Mouse (Mus musculus) CH12.LX (cell line): ENCODE measurements around the gene Prmt3. TPM values are rescaled to one million over a fixed set of nuclear protein-coding genes. Genes with fewer than 3 reads are reported as not detected.

ENCODE experiments used
- DNase-seq: peaks from one replicate; pipeline ENCODE4 v3.0.0-alpha.2; 2013; ENCODE audit errors: extremely low read depth
- H3K27ac ChIP-seq: 2 replicates; pipeline ENCODE4 v1.5.1; 2012; ENCODE audit warnings: low read depth, mild to moderate bottlenecking, control low read depth, moderate library complexity; ENCODE audit not compliant: insufficient read depth
- H3K27me3 ChIP-seq: replicated peaks from 2 replicates; pipeline ENCODE3; 2012; ENCODE audit warnings: inconsistent platforms
- H3K36me3 ChIP-seq, 2 experiments: replicated peaks in 1 of 2; 2 replicates each; pipeline versions ENCODE3 to v1.6.1; 2012; ENCODE audit warnings: inconsistent platforms in 1 of 2, low read length in 1 of 2, mild to moderate bottlenecking in 1 of 2, mixed read lengths in 1 of 2, moderate library complexity in 1 of 2; ENCODE audit not compliant: control insufficient read depth in 1 of 2, insufficient read depth in 1 of 2
- H3K4me1 ChIP-seq, 2 experiments: 2 replicates each; pipeline ENCODE4 v1.6.1; 2012; ENCODE audit warnings: inconsistent platforms in 1 of 2, moderate library complexity in 1 of 2; ENCODE audit not compliant: insufficient read depth in 2 of 2, control insufficient read depth in 1 of 2
- H3K4me2 ChIP-seq: 2 replicates; pipeline ENCODE4 v1.6.1; 2012; ENCODE audit warnings: low read depth, mild to moderate bottlenecking, control low read depth; ENCODE audit not compliant: poor library complexity, insufficient read depth, severe bottlenecking
- H3K4me3 ChIP-seq, 3 experiments: fragments of 150-350 bp in 1 of 3; sonication (generic) in 1 of 3; replicated peaks in 1 of 3; 2 replicates each; pipeline versions ENCODE3 to v1.5.1; 2011 to 2012; ENCODE audit warnings: low read depth in 2 of 3, low read length in 2 of 3, mild to moderate bottlenecking in 2 of 3, moderate library complexity in 2 of 3, control low read depth in 1 of 3, improper control_type of control experiment in 1 of 3, inconsistent platforms in 1 of 3, mixed read lengths in 1 of 3; ENCODE audit not compliant: poor library complexity in 1 of 3
- H3K79me2 ChIP-seq: replicated peaks from 2 replicates; pipeline ENCODE4 v1.6.1; 2012; ENCODE audit warnings: mild to moderate bottlenecking, moderate library complexity; ENCODE audit not compliant: control insufficient read depth, poor library complexity, insufficient read depth, severe bottlenecking; ENCODE audit errors: extremely low read depth
- H3K9ac ChIP-seq: 2 replicates; pipeline ENCODE4 v1.6.1; 2012; ENCODE audit warnings: low read depth, mild to moderate bottlenecking, control low read depth, moderate library complexity; ENCODE audit not compliant: insufficient read depth
- H3K9me3 ChIP-seq: replicated peaks from 2 replicates; pipeline ENCODE3; 2012; ENCODE audit warnings: low read length, inconsistent platforms, mixed read lengths
- BHLHE40 ChIP-seq: IDR thresholded peaks from 2 replicates; pipeline ENCODE4 v1.6.1; 2011; ENCODE audit warnings: mild to moderate bottlenecking, low read depth, low read length, improper control_type of control experiment
- CTCF ChIP-seq, 2 experiments: IDR thresholded peaks in 1 of 2; conservative IDR thresholded peaks in 1 of 2; 2 replicates each; pipeline ENCODE4 v1.5.1; 2011 to 2012; ENCODE audit warnings: low read depth in 2 of 2, low read length in 2 of 2, improper control_type of control experiment in 1 of 2, inconsistent platforms in 1 of 2, mild to moderate bottlenecking in 1 of 2, moderate library complexity in 1 of 2
- EP300 ChIP-seq: IDR thresholded peaks from 2 replicates; pipeline ENCODE4 v1.6.1; 2011; ENCODE audit warnings: low read length, improper control_type of control experiment
- KAT2A ChIP-seq: IDR thresholded peaks from 2 replicates; pipeline ENCODE4 v1.6.1; 2012; ENCODE audit warnings: low read length, improper control_type of control experiment, inconsistent platforms; ENCODE audit not compliant: insufficient replicate concordance
- MYC ChIP-seq: IDR thresholded peaks from 2 replicates; pipeline ENCODE4 v1.6.1; 2011; ENCODE audit warnings: low read depth, mild to moderate bottlenecking, improper control_type of control experiment, low read length
- NRF1 ChIP-seq: IDR thresholded peaks from 2 replicates; pipeline ENCODE4 v1.6.1; 2014; ENCODE audit warnings: low read depth, mild to moderate bottlenecking, inconsistent platforms, low read length, improper control_type of control experiment, moderate library complexity
- RAD21 ChIP-seq: IDR thresholded peaks from 2 replicates; pipeline ENCODE4 v1.6.1; 2011; ENCODE audit warnings: low read depth, mild to moderate bottlenecking, low read length, improper control_type of control experiment, moderate library complexity
- SMC3 ChIP-seq: IDR thresholded peaks from 2 replicates; pipeline ENCODE4 v1.6.1; 2011; ENCODE audit warnings: low read depth, low read length, improper control_type of control experiment
- TBP ChIP-seq: conservative IDR thresholded peaks from 2 replicates; pipeline ENCODE4 v1.6.1; 2011; ENCODE audit warnings: low read depth, low read length, improper control_type of control experiment
- TCF12 ChIP-seq: IDR thresholded peaks from 2 replicates; pipeline ENCODE4 v1.6.1; 2014; ENCODE audit warnings: low read depth, mild to moderate bottlenecking, inconsistent platforms, low read length, improper control_type of control experiment
- USF1 ChIP-seq: IDR thresholded peaks from 2 replicates; pipeline ENCODE4 v1.6.1; 2014; ENCODE audit warnings: low read depth, mild to moderate bottlenecking, inconsistent platforms, low read length, improper control_type of control experiment
- USF2 ChIP-seq: conservative IDR thresholded peaks from 2 replicates; pipeline ENCODE4 v1.6.1; 2011; ENCODE audit warnings: low read depth, low read length, improper control_type of control experiment
- ZMIZ1 ChIP-seq: IDR thresholded peaks from 2 replicates; pipeline ENCODE4 v1.6.1; 2012; ENCODE audit warnings: low read depth, mild to moderate bottlenecking, inconsistent platforms, low read length, improper control_type of control experiment
- ZNF384 ChIP-seq: IDR thresholded peaks from 2 replicates; pipeline ENCODE4 v1.6.1; 2012; ENCODE audit warnings: low read depth, low read length, improper control_type of control experiment, inconsistent platforms
- dilution Hi-C: fragments of 300-500 bp; cut with MboI; formaldehyde crosslinking; loops from 2 replicates; pipeline ENCODE4 v1.14.3; 2020; ENCODE audit warnings: low sequenced_read_pairs; ENCODE audit not compliant: extremely low pct_unique_long_range_greater_than_20kb, extremely low pct_ligation_motif_present
- in situ Hi-C: fragments of 300-500 bp; cut with MboI; formaldehyde crosslinking; loops from 3 replicates; pipeline ENCODE4 v1.14.3; 2019; ENCODE audit warnings: low sequenced_read_pairs, low pct_ligation_motif_present, low pct_unique_long_range_greater_than_20kb, mixed read lengths
- polyA plus RNA-seq: library from polyadenylated mRNA; unstranded; fragments of >175 nt; gene quantifications from 2 replicates; pipeline ENCODE4 v1.2.1, GENCODE M21; 2012; ENCODE audit warnings: low read depth; ENCODE audit not compliant: insufficient read length
- total RNA-seq, 2 experiments: library from RNA; depleted of rRNA; stranded (reverse); fragments of 300-350 nt in 1 of 2; fragments of >200 nt in 1 of 2; gene quantifications; 2 replicates each; pipeline ENCODE4 v1.2.3; 2012 to 2014

Prmt3 gene
- total and polyA plus RNA-seq, 3 experiments, result 47.9 to 86.0 (median 54.5) TPM

GRCm38 (mm10) chr7:49752730-49753506 lies 25.2 kb upstream of the Prmt3 start:
- H3K27ac ChIP-seq, result no peak overlapping the region
- no peaks in the 10 kb centered on the region for H3K36me3 ChIP-seq
- dilution Hi-C loops, result no loop called here
- in situ Hi-C loops, result loop anchor here (10.0 kb wide), 1 partner anchor 278 kb away; no protein-coding TSS in a partner anchor
- no peak overlapping the region for H3K4me2 ChIP-seq
- no peaks in the 10 kb centered on the region for H3K27me3 ChIP-seq
- no peaks in the 10 kb centered on the region for H3K79me2 ChIP-seq
- DNase-seq, result peak; percentile 59
- no peak overlapping the region for H3K9ac ChIP-seq
- no peak overlapping the region for H3K4me3 ChIP-seq
- no peaks in the 10 kb centered on the region for H3K9me3 ChIP-seq
- H3K4me1 ChIP-seq, result peaks cover 0 to 10% of the 10 kb centered on the region in 2 experiments; a peak in 2 of 4 replicates
- TF ChIP-seq KAT2A (no peak), CTCF (conservative IDR thresholded peaks at IDR 0.05 in 1 of 2, IDR thresholded peaks at IDR 0.05 in 1 of 2; ENCODE audit: low read depth in 2 of 2, low read length in 2 of 2) (peak; percentile 56 to 74), SMC3 (peak; percentile 40), EP300 (no peak), USF1 (no peak), ZMIZ1 (no peak), RAD21 (peak; percentile 9), ZNF384 (no peak), USF2 (no peak)

DNA sequence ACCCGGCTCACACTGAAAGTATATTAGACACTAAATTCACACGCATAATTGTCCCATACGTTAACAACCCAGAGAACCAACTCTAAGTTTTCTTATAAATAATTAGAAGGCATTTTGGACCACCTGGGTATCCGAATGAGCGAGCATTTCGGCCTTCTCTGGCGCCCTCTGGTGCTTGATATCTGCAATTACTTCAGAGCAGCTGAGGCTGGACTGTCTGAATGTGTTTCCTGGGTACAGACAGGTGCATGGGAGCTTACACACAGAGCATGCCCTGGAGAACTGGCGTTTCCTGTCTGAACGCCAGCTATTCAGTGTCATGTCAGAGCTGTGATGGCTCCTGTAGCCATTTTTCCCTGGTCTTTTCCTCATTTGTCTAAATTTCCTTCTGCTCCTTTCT lies 23.4 kb upstream of the Prmt3 start:
- dilution Hi-C loops (no loop called here), in situ Hi-C loops (loop anchor here (5.0 to 10.0 kb wide), 2 partner anchors 137 to 280 kb away; no protein-coding TSS in a partner anchor)
- TF ChIP-seq TCF12, result no peak
- TF ChIP-seq SMC3, result peak; percentile 72
- no peak for TF ChIP-seq BHLHE40
- 0 out of 2 replicates have a peak, but pooled peaks have one; percentile 21 for TF ChIP-seq MYC
- no peak for TF ChIP-seq TBP
- peak; percentile 59 for TF ChIP-seq RAD21
- TF ChIP-seq NRF1, result peak; percentile 51; the same call in 1 of the 2 replicates
- peak; percentile 83 to 84 for TF ChIP-seq CTCF (conservative IDR thresholded peaks at IDR 0.05 in 1 of 2, IDR thresholded peaks at IDR 0.05 in 1 of 2; ENCODE audit: low read depth in 2 of 2, low read length in 2 of 2)
- Histone ChIP-seq H3K27ac (no peak overlapping the region), H3K4me1 (peaks cover 0 to 10% of the 10 kb centered on the region in 2 experiments; a peak in 2 of 4 replicates), H3K9ac (no peak overlapping the region), H3K79me2 (no peaks in the 10 kb centered on the region), H3K9me3 (peaks cover 7% of the 10 kb centered on the region), H3K4me3 (no peak overlapping the region), H3K4me2 (peak overlapping the region; percentile 89), H3K27me3 (no peaks in the 10 kb centered on the region), H3K36me3 (no peaks in the 10 kb centered on the region)
- peak; percentile 67 for DNase-seq
